Mouse (Mus musculus): Measurements from ENCODE around the gene St6galnac5. TPM values are rescaled to one million over a fixed set of nuclear protein-coding genes. Genes with fewer than 3 reads are reported as not detected.

St6galnac5 gene
- polyA plus RNA-seq, 1 experiment from 2014 or later: 0.43 TPM

DNA sequence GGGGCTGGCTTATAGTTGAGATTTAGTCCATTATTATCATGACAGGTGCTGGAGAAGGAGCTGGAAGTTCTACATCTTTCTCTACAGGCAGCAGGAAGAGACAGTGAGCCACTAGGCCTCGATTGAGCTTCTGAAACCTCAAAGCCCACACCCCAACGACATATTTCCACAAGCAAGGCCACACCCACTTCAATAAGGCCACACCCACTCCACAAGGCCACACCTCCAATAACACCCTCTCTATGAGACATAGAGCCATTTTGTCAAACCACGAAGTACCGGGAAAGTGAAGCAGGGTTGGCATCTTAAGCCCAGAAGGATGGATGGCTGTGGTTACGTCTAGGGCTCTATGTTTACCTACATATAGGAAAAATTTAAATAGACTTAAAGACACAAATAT, 84.8 kb downstream of the St6galnac5 start:
- ATAC-seq (replicated peaks; ENCODE audit: low FRiP score) (no peak), DNase-seq (ENCODE audit: low spot score) (no peak)
- Histone ChIP-seq H3K9me3 (ENCODE audit: control insufficient read depth, low read length) (no peaks in the 10 kb centered on the region), H3K36me3 (ENCODE audit: control insufficient read depth, insufficient read depth, low read length) (no peaks in the 10 kb centered on the region), H3K27ac (ENCODE audit: low read depth, low read length) (no peak overlapping the region), H3K9ac (ENCODE audit: low read depth, low read length) (no peak overlapping the region), H3K27me3 (replicated peaks; ENCODE audit: control insufficient read depth, insufficient read depth, low read length) (no peaks in the 10 kb centered on the region), H3K4me3 (ENCODE audit: low read depth, low read length) (no peak overlapping the region), H3K4me1 (replicated peaks; ENCODE audit: control insufficient read depth, insufficient read depth, low read length) (no peaks in the 10 kb centered on the region), H3K4me2 (no peak overlapping the region)
- 73% methylated on average over 5 of the region's 5 CpGs for WGBS

DNA sequence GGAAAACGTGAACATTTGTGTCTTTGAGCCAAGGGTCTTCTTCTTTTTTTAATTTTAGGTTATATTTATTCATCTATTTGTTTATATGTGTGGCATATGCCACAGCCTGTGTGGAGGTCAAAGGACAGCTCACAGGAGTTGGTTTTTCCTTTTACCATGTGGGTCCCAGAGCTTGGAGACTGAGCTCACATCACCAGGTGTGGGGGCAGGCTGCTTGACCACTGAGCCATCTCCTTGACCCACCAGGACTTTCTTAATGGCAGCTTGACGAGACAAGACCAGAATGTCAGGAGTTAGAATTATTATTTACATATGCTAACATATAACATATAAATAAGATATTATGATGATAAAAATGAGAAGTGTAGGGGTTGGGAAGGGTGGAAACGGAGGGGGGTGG, 85.9 kb downstream of the St6galnac5 start:
- DNase-seq (ENCODE audit: low spot score): no peak
- H3K4me3 ChIP-seq (ENCODE audit: low read depth, low read length): no peak overlapping the region
- no peak for ATAC-seq (replicated peaks; ENCODE audit: low FRiP score)
- H3K4me1 ChIP-seq (replicated peaks; ENCODE audit: control insufficient read depth, insufficient read depth, low read length): no peaks in the 10 kb centered on the region
- H3K36me3 ChIP-seq (ENCODE audit: control insufficient read depth, insufficient read depth, low read length): no peaks in the 10 kb centered on the region
- no peak overlapping the region for H3K4me2 ChIP-seq
- WGBS: 68% methylated on average over 3 of the region's 3 CpGs
- H3K9ac ChIP-seq (ENCODE audit: low read depth, low read length): no peak overlapping the region
- H3K27me3 ChIP-seq (replicated peaks; ENCODE audit: control insufficient read depth, insufficient read depth, low read length): no peaks in the 10 kb centered on the region
- H3K27ac ChIP-seq (ENCODE audit: low read depth, low read length): no peak overlapping the region
- no peaks in the 10 kb centered on the region for H3K9me3 ChIP-seq (ENCODE audit: control insufficient read depth, low read length)

- no peaks in the 10 kb centered on the region for H3K4me1 ChIP-seq (replicated peaks; ENCODE audit: control insufficient read depth, insufficient read depth, low read length)
- 29% methylated on average over 4 of the region's 4 CpGs for WGBS
- H3K27ac ChIP-seq (ENCODE audit: low read depth, low read length): no peak overlapping the region
- no peaks in the 10 kb centered on the region for H3K9me3 ChIP-seq (ENCODE audit: control insufficient read depth, low read length)
- H3K4me3 ChIP-seq (ENCODE audit: low read depth, low read length): no peak overlapping the region
- no peaks in the 10 kb centered on the region for H3K36me3 ChIP-seq (ENCODE audit: control insufficient read depth, insufficient read depth, low read length)
- no peak overlapping the region for H3K4me2 ChIP-seq
- ATAC-seq (replicated peaks; ENCODE audit: low FRiP score) (no peak), DNase-seq (ENCODE audit: low spot score) (no peak)
- H3K27me3 ChIP-seq (replicated peaks; ENCODE audit: control insufficient read depth, insufficient read depth, low read length): no peaks in the 10 kb centered on the region
- H3K9ac ChIP-seq (ENCODE audit: low read depth, low read length): no peak overlapping the region
Measured at GRCm38 (mm10) chr3:152894935-152895334, 87.1 kb downstream of the St6galnac5 start.

DNA sequence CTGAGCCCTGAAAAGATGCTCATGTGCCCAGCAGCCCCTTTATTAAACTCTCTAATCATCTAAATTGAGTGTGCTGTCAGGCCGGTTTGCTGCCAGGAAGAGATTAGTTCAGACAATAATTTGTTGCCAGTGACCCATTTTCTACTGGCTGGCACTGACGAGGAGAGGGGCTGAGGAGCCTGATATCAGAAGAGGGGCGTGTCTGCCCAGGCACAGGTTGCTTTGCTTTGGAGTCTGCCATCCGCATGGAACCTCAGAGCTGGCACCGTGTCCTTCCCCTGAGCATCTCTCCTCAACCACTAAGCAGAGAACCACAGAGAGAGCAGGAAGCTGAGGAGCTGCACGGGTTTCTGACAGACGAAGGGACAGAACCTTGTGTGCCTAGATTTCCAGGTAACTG, 93.9 kb downstream of the St6galnac5 start:
- H3K27me3 ChIP-seq (replicated peaks; ENCODE audit: control insufficient read depth, insufficient read depth, low read length): no peaks in the 10 kb centered on the region
- DNase-seq (ENCODE audit: low spot score) (no peak), ATAC-seq (replicated peaks; ENCODE audit: low FRiP score) (no peak)
- 62% methylated on average over 7 of the region's 7 CpGs for WGBS
- no peak overlapping the region for H3K9ac ChIP-seq (ENCODE audit: low read depth, low read length)
- H3K4me2 ChIP-seq: no peak overlapping the region
- no peak overlapping the region for H3K4me3 ChIP-seq (ENCODE audit: low read depth, low read length)
- H3K4me1 ChIP-seq (replicated peaks; ENCODE audit: control insufficient read depth, insufficient read depth, low read length): no peaks in the 10 kb centered on the region; the same call in 1 of the 2 replicates
- H3K9me3 ChIP-seq (ENCODE audit: control insufficient read depth, low read length): no peaks in the 10 kb centered on the region
- H3K27ac ChIP-seq (ENCODE audit: low read depth, low read length): no peak overlapping the region
- H3K36me3 ChIP-seq (ENCODE audit: control insufficient read depth, insufficient read depth, low read length): no peaks in the 10 kb centered on the region

DNA sequence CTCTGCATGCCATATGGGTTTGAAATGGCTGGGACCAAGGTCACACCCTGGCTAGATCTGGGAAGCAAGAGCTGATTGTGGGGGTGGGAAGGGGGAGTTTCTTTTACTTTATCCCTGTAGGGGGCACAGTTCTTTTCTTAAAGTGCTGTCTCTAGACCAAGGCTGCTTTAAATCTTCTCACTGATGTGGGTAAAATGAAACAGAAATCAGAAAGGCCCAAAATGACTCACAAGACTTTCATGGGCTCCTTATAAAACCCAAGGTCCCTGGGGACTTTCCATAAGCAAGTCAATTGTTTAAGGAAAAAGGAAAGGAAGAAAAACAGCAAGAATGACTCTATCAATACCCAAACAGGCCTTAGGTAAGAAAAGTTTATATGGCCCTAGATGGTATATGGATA, 95.3 kb downstream of the St6galnac5 start:
- H3K4me2 ChIP-seq: no peak overlapping the region
- H3K4me3 ChIP-seq (ENCODE audit: low read depth, low read length): no peak overlapping the region
- no peak for ATAC-seq (replicated peaks; ENCODE audit: low FRiP score)
- H3K4me1 ChIP-seq (replicated peaks; ENCODE audit: control insufficient read depth, insufficient read depth, low read length): no peaks in the 10 kb centered on the region; the same call in 1 of the 2 replicates
- no peak overlapping the region for H3K27ac ChIP-seq (ENCODE audit: low read depth, low read length)
- no peaks in the 10 kb centered on the region for H3K9me3 ChIP-seq (ENCODE audit: control insufficient read depth, low read length)
- no peak for DNase-seq (ENCODE audit: low spot score)
- no peaks in the 10 kb centered on the region for H3K27me3 ChIP-seq (replicated peaks; ENCODE audit: control insufficient read depth, insufficient read depth, low read length)
- H3K9ac ChIP-seq (ENCODE audit: low read depth, low read length): no peak overlapping the region
- H3K36me3 ChIP-seq (ENCODE audit: control insufficient read depth, insufficient read depth, low read length): no peaks in the 10 kb centered on the region

DNA sequence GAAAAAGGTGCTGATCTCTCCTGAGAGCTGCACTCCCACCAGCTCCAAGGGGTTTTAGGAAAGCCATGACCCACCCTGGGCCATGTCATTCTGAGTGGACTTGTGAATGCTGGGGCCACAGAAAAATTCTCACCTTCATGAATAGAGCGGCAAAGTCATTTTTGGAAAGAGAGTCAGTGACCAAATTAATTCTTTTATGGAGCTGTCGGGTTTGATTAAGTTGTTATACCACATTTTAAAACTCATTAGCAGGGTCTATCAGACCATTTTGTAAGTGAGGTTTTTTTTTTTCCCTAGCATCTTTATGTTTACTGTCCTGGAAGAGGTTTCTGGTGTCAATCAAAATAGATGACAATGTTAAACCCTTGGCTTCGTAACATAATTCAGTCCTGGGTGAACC, 98.5 kb downstream of the St6galnac5 start:
- no peak overlapping the region for H3K4me3 ChIP-seq (ENCODE audit: low read depth, low read length)
- WGBS: 78% methylated on average over 3 of the region's 3 CpGs
- H3K9me3 ChIP-seq (ENCODE audit: control insufficient read depth, low read length): no peaks in the 10 kb centered on the region
- ATAC-seq (replicated peaks; ENCODE audit: low FRiP score): no peak
- H3K36me3 ChIP-seq (ENCODE audit: control insufficient read depth, insufficient read depth, low read length): no peaks in the 10 kb centered on the region
- no peak overlapping the region for H3K4me2 ChIP-seq
- H3K27me3 ChIP-seq (replicated peaks; ENCODE audit: control insufficient read depth, insufficient read depth, low read length): no peaks in the 10 kb centered on the region
- no peak overlapping the region for H3K9ac ChIP-seq (ENCODE audit: low read depth, low read length)
- no peak overlapping the region for H3K27ac ChIP-seq (ENCODE audit: low read depth, low read length)
- DNase-seq (ENCODE audit: low spot score): no peak
- no peaks in the 10 kb centered on the region; the same call in 1 of the 2 replicates for H3K4me1 ChIP-seq (replicated peaks; ENCODE audit: control insufficient read depth, insufficient read depth, low read length)

- Histone ChIP-seq H3K9ac (ENCODE audit: low read depth, low read length) (no peak overlapping the region), H3K27ac (ENCODE audit: low read depth, low read length) (no peak overlapping the region), H3K4me3 (ENCODE audit: low read depth, low read length) (no peak overlapping the region), H3K9me3 (ENCODE audit: control insufficient read depth, low read length) (no peaks in the 10 kb centered on the region), H3K27me3 (replicated peaks; ENCODE audit: control insufficient read depth, insufficient read depth, low read length) (no peaks in the 10 kb centered on the region), H3K36me3 (ENCODE audit: control insufficient read depth, insufficient read depth, low read length) (no peaks in the 10 kb centered on the region), H3K4me1 (replicated peaks; ENCODE audit: control insufficient read depth, insufficient read depth, low read length) (no peaks in the 10 kb centered on the region), H3K4me2 (no peak overlapping the region)
- 89% methylated on average over 4 of the region's 4 CpGs for WGBS
- ATAC-seq (replicated peaks; ENCODE audit: low FRiP score): no peak
- DNase-seq (ENCODE audit: low spot score): no peak
Measured at GRCm38 (mm10) chr3:152881706-152882105, 100.3 kb downstream of the St6galnac5 start.

GRCm38 (mm10) chr3:152880121-152880835, 101.8 kb downstream of the St6galnac5 start:
- Histone ChIP-seq H3K4me3 (ENCODE audit: low read depth, low read length) (no peak overlapping the region), H3K9ac (ENCODE audit: low read depth, low read length) (no peak overlapping the region), H3K27me3 (replicated peaks; ENCODE audit: control insufficient read depth, insufficient read depth, low read length) (no peaks in the 10 kb centered on the region), H3K36me3 (ENCODE audit: control insufficient read depth, insufficient read depth, low read length) (no peaks in the 10 kb centered on the region), H3K4me2 (no peak overlapping the region), H3K9me3 (ENCODE audit: control insufficient read depth, low read length) (no peaks in the 10 kb centered on the region), H3K27ac (ENCODE audit: low read depth, low read length) (no peak overlapping the region), H3K4me1 (replicated peaks; ENCODE audit: control insufficient read depth, insufficient read depth, low read length) (no peaks in the 10 kb centered on the region)
- DNase-seq (ENCODE audit: low spot score) (no peak), ATAC-seq (replicated peaks; ENCODE audit: low FRiP score) (no peak)
- WGBS: 74% methylated on average over 15 of the region's 15 CpGs

DNA sequence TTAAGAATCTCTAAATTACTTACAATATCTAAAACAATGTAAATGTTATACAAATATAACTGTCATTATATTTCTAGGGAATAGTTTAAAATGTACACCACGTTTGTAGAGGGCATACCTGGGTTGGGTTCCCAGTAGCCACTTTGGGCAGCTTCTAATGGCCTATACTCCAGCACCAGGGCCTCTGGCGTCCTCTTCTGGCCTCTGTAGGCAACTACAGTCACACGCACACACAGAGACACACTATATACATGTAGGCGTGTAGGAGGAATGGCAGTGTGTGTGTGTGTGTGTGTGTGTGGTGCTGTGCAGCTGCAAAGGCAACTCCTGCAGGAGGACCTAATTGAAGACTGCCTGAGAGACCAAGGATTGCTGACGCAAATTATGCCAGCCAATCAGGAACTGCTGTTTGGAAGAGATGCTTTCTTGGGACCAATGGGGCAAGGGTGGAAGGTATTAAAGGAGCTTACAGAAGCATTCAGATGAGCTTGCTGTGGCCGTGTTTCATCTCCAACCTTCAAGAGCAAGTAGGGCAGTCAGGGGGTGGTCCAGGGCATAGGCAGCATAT, 106.2 kb downstream of the St6galnac5 start:
- Histone ChIP-seq H3K9ac (ENCODE audit: low read depth, low read length) (no peak overlapping the region), H3K4me3 (ENCODE audit: low read depth, low read length) (no peak overlapping the region), H3K4me1 (replicated peaks; ENCODE audit: control insufficient read depth, insufficient read depth, low read length) (no peaks in the 10 kb centered on the region), H3K36me3 (ENCODE audit: control insufficient read depth, insufficient read depth, low read length) (no peaks in the 10 kb centered on the region), H3K4me2 (no peak overlapping the region), H3K9me3 (ENCODE audit: control insufficient read depth, low read length) (no peaks in the 10 kb centered on the region), H3K27me3 (replicated peaks; ENCODE audit: control insufficient read depth, insufficient read depth, low read length) (no peaks in the 10 kb centered on the region), H3K27ac (ENCODE audit: low read depth, low read length) (no peak overlapping the region)
- DNase-seq (ENCODE audit: low spot score): no peak
- ATAC-seq (replicated peaks; ENCODE audit: low FRiP score): no peak
- 76% methylated on average over 6 of the region's 6 CpGs for WGBS

All from liver, embryonic 11.5 days (tissue).